Mouse (Mus musculus) olfactory bulb, adult 2 months (tissue): ENCODE data around the gene Tgif1.

Experiments
- CTCF ChIP-seq: fragments of 200-500 bp; IDR thresholded peaks from 2 replicates; pipeline ENCODE4 v1.5.1; 2012; ENCODE audit warnings: low read depth, mild to moderate bottlenecking, low read length, moderate library complexity; ENCODE audit not compliant: insufficient read depth
- POLR2A ChIP-seq: fragments of 200-500 bp; IDR thresholded peaks from 2 replicates; pipeline ENCODE4 v1.6.1; 2012; ENCODE audit warnings: mild to moderate bottlenecking, low read depth, low read length, moderate library complexity; ENCODE audit not compliant: insufficient read depth

DNA sequence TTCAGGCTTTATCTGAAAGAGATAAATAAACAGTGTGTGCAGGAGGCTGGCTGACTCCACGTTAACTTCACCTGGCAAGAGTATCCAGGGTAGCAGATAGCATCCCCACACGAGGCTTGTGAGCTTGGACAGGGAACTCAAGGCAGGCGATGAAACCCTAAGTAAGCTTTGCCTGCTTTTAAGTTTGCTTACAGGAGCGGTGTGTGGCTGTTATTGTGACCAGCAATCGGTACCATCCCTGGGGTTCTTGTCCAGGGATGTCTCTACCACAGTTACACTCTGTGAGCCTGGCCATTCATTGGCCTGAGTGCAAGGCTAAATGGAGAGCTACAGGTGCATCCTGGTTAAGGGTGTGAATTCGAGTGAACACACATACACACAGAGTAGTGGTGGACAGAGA, 58.6 kb downstream of the Tgif1 start:
- no peak for TF ChIP-seq POLR2A
- TF ChIP-seq CTCF = no peak
